Mouse (Mus musculus) limb, embryonic 14.5 days (tissue): ENCODE measurements around the gene Bmper. TPM values are rescaled to one million over a fixed set of nuclear protein-coding genes. Genes with fewer than 3 reads are reported as not detected.

Experiments used
- ATAC-seq: fragments of 200-750 bp; cut with Nextera tagmentation; 2 replicates; pipeline ENCODE4 v1.8.0; 2017; ENCODE audit warnings: low read depth, moderate number of reproducible peaks, moderate TSS enrichment; ENCODE audit not compliant: low FRiP score
- DNase-seq: peaks from one replicate; pipeline ENCODE4 v3.0.0-alpha.2; 2015; ENCODE audit warnings: low spot score
- H3K27ac ChIP-seq: fragments of 300-500 bp; sonication (generic); replicated peaks from 2 replicates; pipeline ENCODE4 v1.5.1; 2014; ENCODE audit warnings: low read depth, mild to moderate bottlenecking, low read length, moderate library complexity, mixed read lengths
- H3K27me3 ChIP-seq: fragments of 300-500 bp; sonication (generic); 2 replicates; pipeline ENCODE4 v1.6.1; 2014; ENCODE audit warnings: low read length, mixed read lengths; ENCODE audit not compliant: control insufficient read depth, insufficient read depth
- H3K36me3 ChIP-seq: fragments of 300-500 bp; sonication (generic); 2 replicates; pipeline ENCODE4 v1.6.1; 2014; ENCODE audit warnings: mild to moderate bottlenecking, low read length, moderate library complexity, mixed read lengths; ENCODE audit not compliant: control insufficient read depth, insufficient read depth
- H3K4me1 ChIP-seq: fragments of 300-500 bp; sonication (generic); 2 replicates; pipeline ENCODE4 v1.6.1; 2014; ENCODE audit warnings: antibody characterized with exemption, low read length, mixed read lengths; ENCODE audit not compliant: control insufficient read depth, insufficient read depth
- H3K4me2 ChIP-seq: fragments of 300-500 bp; sonication (generic); replicated peaks from 2 replicates; pipeline ENCODE4 v1.6.1; 2014; ENCODE audit warnings: low read depth, mild to moderate bottlenecking, low read length, moderate library complexity; ENCODE audit not compliant: severe bottlenecking
- H3K4me3 ChIP-seq: fragments of 300-500 bp; sonication (generic); replicated peaks from 2 replicates; pipeline ENCODE4 v1.5.1; 2014; ENCODE audit warnings: low read length
- H3K9ac ChIP-seq: fragments of 300-500 bp; sonication (generic); 2 replicates; pipeline ENCODE4 v1.6.1; 2014; ENCODE audit warnings: mild to moderate bottlenecking, low read depth, low read length, moderate library complexity; ENCODE audit not compliant: severe bottlenecking
- H3K9me3 ChIP-seq: fragments of 300-500 bp; sonication (generic); 2 replicates; pipeline ENCODE4 v1.6.1; 2016; ENCODE audit warnings: low read length; ENCODE audit not compliant: control insufficient read depth
- POLR2A ChIP-seq: fragments of 200-500 bp; IDR thresholded peaks from 2 replicates; pipeline ENCODE4 v1.8.0; 2012; ENCODE audit warnings: inconsistent platforms, mild to moderate bottlenecking, moderate library complexity, borderline replicate concordance; ENCODE audit not compliant: insufficient read depth, insufficient read length; ENCODE audit errors: extremely low read depth
- WGBS: fragments of 180-500 bp; shearing (Covaris S2); extraction: QIAGEN DNeasy Blood & Tissue Kit; methylation state at CpG from one replicate; pipeline ENCODE4 v1.1.7; 2014; 5-methylcytosine and 5-hydroxymethylcytosine counted together
- polyA plus RNA-seq, 2 experiments: library from polyadenylated mRNA; depleted of rRNA in 1 of 2; stranded (reverse) in 1 of 2; unstranded in 1 of 2; fragments of >200 nt; fragmentation: Nextera tagmentation in 1 of 2; extraction: Ambion mirVana in 1 of 2; gene quantifications; 2 replicates each; pipeline versions ENCODE4 v1.2.1 to v1.2.3; 2012 to 2014

Bmper gene
- polyA plus RNA-seq, 2 experiments, result 13.1 to 15.7 TPM

DNA sequence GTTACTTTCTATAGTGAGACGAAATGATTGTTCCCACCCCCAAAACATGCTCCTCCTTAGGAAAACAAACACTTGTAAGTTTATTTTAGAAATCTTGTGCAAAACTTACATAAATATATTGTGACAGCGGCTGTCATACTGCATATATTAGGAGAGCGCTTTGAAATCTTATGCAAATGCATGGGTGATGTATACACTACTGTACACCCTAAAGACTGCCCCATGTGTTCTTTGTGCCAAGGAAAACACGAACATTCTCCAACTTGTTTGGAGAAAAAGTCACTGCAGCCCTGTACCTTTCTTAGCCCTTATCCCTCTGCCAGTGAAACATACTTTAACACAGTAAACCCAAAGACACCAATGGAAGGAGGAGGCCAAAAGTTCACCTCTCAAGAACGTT is 126.7 kb downstream of the Bmper start:
- Histone ChIP-seq H3K27me3 (no peaks in the 10 kb centered on the region), H3K36me3 (no peaks in the 10 kb centered on the region), H3K9ac (no peak overlapping the region), H3K27ac (no peak overlapping the region), H3K4me1 (peaks cover 4% of the 10 kb centered on the region; the same call in 1 of the 2 replicates), H3K9me3 (no peaks in the 10 kb centered on the region), H3K4me3 (no peak overlapping the region), H3K4me2 (no peak overlapping the region)
- DNase-seq (no peak), ATAC-seq (no peak)
- no peak for TF ChIP-seq POLR2A
- 74% methylated on average over 5 of the region's 5 CpGs for WGBS

DNA sequence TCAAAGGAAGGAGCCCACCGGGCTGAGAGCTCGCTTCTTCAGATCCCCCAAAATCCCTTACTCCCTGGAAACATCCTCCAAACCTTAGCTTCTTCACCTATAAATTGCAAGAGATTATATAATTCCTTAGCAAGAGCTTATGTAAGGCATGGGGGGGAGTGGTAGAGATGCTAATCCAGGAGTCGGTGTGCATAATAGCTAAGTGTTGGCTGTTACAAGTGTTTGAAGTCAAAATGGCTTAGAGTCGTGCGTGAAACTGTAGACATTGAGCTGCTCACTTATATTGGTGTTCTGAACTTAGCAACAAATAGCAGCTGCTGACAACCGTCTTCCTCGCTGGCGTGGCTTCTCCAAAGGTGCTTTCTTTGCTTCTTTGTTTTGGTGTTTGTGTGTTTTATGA is 128.5 kb downstream of the Bmper start:
- Histone ChIP-seq H3K27ac (no peak overlapping the region), H3K27me3 (no peaks in the 10 kb centered on the region)
- DNase-seq, result no peak

DNA sequence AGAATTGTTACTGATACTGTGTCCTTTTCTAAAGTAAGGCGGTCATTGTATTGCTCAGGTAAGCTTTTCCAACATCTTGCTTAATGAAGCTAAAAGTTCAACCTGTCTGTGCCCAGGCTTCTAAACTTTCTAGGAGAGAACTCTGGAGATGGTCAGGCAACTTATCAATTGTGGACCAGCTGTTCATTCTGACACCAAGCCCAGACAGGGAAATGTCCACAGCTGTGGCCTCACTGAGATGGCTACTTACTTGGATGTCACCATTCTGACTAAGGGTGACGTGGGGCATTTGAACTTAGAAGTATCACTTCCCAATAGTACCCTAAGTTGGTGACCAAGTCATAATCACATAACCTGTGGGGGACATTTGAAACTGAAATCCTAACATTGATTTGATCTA is 129.5 kb downstream of the Bmper start:
- no peak for DNase-seq
- 96% methylated on average over 2 of the region's 2 CpGs for WGBS
- no peak for TF ChIP-seq POLR2A
- Histone ChIP-seq H3K36me3 (no peaks in the 10 kb centered on the region), H3K4me3 (no peak overlapping the region), H3K9me3 (no peaks in the 10 kb centered on the region), H3K9ac (no peak overlapping the region), H3K27ac (no peak overlapping the region), H3K4me2 (no peak overlapping the region), H3K27me3 (no peaks in the 10 kb centered on the region), H3K4me1 (peaks cover 4% of the 10 kb centered on the region; the same call in 1 of the 2 replicates)
- no peak for ATAC-seq

More for the DNA sequence above, 128.5 kb downstream of the Bmper start:
- no peak for TF ChIP-seq POLR2A
- H3K4me1 ChIP-seq, result peaks cover 4% of the 10 kb centered on the region; the same call in 1 of the 2 replicates
- no peak overlapping the region for H3K4me2 ChIP-seq
- no peaks in the 10 kb centered on the region for H3K9me3 ChIP-seq
- H3K9ac ChIP-seq, result no peak overlapping the region
- no peaks in the 10 kb centered on the region for H3K36me3 ChIP-seq
- ATAC-seq, result no peak
- WGBS, result 83% methylated on average over 8 of the region's 8 CpGs
- H3K4me3 ChIP-seq, result no peak overlapping the region

DNA sequence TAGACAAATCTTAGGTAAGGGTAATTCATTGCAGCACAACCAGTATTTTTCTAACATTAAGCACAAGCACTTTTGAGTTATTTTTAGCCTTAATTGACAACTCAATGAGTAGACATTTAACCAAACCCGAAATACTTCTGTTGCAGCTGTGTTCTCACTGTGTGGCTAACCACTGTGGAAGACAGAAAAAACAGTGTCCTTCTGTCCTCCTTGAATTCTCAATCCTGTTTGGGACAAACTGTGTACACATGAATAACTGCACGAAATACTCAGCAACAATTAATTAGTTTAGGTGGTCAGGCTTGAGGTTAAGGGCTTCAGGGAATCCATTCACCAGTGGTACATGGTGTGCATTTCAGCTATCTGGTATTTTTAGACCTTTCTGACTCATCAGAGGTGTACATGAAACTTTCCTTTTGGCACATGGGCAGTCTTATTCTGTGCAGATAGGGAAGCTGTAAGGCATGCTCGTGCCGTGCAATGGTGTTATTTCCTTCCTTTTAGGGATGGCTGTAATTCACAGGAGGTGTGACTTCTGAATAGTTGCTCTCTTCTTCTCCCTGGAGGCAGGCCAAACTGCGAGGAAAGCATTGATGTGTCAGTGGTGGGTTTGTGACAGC is 131.4 kb downstream of the Bmper start:
- Histone ChIP-seq H3K4me3 (no peak overlapping the region), H3K27me3 (no peaks in the 10 kb centered on the region), H3K4me2 (no peak overlapping the region), H3K36me3 (no peaks in the 10 kb centered on the region), H3K27ac (no peak overlapping the region), H3K4me1 (peaks cover 4% of the 10 kb centered on the region; the same call in 1 of the 2 replicates), H3K9ac (no peak overlapping the region), H3K9me3 (no peaks in the 10 kb centered on the region)
- 41% methylated on average over 5 of the region's 5 CpGs for WGBS
- DNase-seq (no peak), ATAC-seq (no peak; the same call in 1 of the 2 replicates)
- TF ChIP-seq POLR2A, result no peak

DNA sequence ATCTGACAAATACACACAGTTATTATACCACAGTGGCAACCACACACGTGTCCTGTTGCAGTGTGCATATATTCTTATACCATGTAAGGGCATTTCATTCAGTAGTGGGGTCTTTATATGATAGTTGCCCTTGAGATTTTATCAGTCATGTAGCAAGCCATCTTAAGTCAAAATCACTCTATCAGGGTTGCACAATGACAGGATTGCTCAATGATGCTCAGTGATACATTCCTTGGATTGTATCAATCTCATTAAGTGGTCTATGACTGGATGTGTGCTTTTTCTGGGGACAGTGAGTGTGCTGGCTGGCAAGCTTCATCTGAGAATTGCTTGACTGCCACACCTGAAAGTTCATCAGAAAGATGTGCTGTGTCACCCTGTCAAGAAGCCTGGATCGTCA is 135.2 kb downstream of the Bmper start:
- H3K4me1 ChIP-seq, result peaks cover 4% of the 10 kb centered on the region
- H3K27me3 ChIP-seq, result no peaks in the 10 kb centered on the region
- no peak overlapping the region for H3K27ac ChIP-seq
- no peak for TF ChIP-seq POLR2A
- ATAC-seq (no peak), DNase-seq (no peak)
- H3K4me3 ChIP-seq, result no peak overlapping the region
- H3K9me3 ChIP-seq, result no peaks in the 10 kb centered on the region
- H3K36me3 ChIP-seq, result no peaks in the 10 kb centered on the region
- no peak overlapping the region for H3K4me2 ChIP-seq
- H3K9ac ChIP-seq, result no peak overlapping the region
- WGBS, result 93% methylated on average over 2 of the region's 2 CpGs

DNA sequence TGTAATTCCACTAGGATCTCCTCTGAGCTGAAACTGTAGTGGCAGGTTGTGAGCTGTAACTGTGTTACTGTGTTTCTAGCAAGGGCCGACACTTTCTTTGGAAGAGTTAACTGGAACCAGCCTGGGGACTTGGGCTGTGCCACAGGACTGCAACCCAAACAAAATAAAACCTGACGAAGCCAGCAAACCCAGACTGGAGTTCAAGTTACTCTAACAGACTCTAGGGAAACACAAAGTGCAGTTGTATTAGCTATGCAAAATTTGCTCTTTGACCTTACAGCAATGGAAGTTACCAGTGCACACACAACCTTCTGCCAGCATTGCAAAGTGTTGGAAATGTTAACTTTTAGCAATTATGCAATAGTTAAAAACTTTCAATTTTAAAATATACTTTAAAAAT is 140.3 kb downstream of the Bmper start:
- H3K9me3 ChIP-seq, result no peaks in the 10 kb centered on the region
- TF ChIP-seq POLR2A, result no peak
- no peaks in the 10 kb centered on the region for H3K27me3 ChIP-seq
- H3K36me3 ChIP-seq, result no peaks in the 10 kb centered on the region
- 19% methylated on average over 2 of the region's 2 CpGs for WGBS
- H3K4me2 ChIP-seq, result no peak overlapping the region
- H3K9ac ChIP-seq, result no peak overlapping the region
- DNase-seq (no peak), ATAC-seq (no peak)
- no peak overlapping the region for H3K4me3 ChIP-seq
- H3K27ac ChIP-seq, result no peak overlapping the region
- H3K4me1 ChIP-seq, result peaks cover 7% of the 10 kb centered on the region
